Mouse (Mus musculus) stomach, postnatal 0 days (tissue): ENCODE data around the gene Rnf111.

ENCODE experiments used
- CTCF ChIP-seq: IDR thresholded peaks from 2 replicates; pipeline ENCODE4 v1.5.1; 2016; ENCODE audit warnings: antibody characterized with exemption, low read depth, mild to moderate bottlenecking, moderate library complexity
- EP300 ChIP-seq: optimal IDR thresholded peaks from 2 replicates; pipeline ENCODE3; 2016; ENCODE audit warnings: antibody characterized with exemption

DNA sequence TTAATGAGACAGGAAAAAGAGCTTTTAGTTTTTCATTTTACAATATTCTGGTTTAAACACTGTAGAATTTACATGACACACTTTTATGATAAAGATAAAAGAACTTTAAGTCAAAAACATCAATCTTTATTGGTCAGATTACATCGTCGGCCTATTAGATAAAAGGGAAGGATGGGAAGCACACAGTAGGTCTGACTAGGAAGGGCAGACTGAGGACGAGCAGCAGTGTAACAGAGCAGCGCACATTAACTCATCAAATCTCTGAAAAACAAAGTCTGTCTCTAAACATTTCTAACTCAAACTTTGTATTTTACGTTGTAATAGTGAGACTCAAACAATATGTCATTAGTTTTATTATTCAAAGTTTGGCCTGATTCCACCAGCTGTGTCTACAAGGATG, 54.5 kb downstream of the Rnf111 start:
- TF ChIP-seq CTCF: no peak
- no peak for TF ChIP-seq EP300
